Mouse (Mus musculus) liver, embryonic 14.5 days (tissue): Measurements from ENCODE around the gene Hps1.

Experiments
- CTCF ChIP-seq: IDR thresholded peaks from 2 replicates; pipeline ENCODE4 v1.5.1; 2016; ENCODE audit warnings: antibody characterized with exemption, low read depth, control low read depth
- EP300 ChIP-seq: IDR thresholded peaks from 2 replicates; pipeline ENCODE4 v1.6.1; 2016; ENCODE audit warnings: antibody characterized with exemption, low read depth

DNA sequence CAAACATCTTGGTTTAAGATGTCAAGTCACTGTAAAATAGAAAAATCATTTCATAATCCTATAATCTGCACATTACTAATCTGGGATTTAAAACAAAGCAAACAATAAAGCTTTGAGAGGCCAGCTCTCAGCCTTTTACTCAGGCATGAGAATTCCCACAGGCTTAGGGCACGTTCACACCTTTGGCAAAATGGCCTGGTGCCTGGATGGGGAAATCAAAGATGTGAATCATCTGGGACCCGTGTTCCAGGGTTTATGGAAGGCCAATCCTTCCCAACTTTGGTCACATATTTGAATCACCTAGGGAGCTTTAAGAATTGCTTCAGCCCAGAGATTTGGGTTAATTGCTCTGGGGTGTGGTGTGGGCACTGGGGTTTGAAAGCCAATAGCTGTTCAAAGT lies 18.1 kb upstream of the Hps1 start:
- TF ChIP-seq CTCF (no peak), EP300 (no peak)
